Mouse (Mus musculus) forebrain, embryonic 15.5 days (tissue): ENCODE measurements at regions not wholly inside any gene's neighbourhood (a gene's known extent, or its start where the extent isn't known, plus 50 kb on each side); places are given as distances from the start of the nearest gene placed in this dataset.
A peak's percentile ranks its signal among the peaks of the same experiment; 100 is the strongest.

Source experiments
- ATAC-seq: fragments of 200-750 bp; cut with Nextera tagmentation; replicated peaks from 2 replicates; pipeline ENCODE4 v1.8.0; 2017; ENCODE audit warnings: mild to moderate bottlenecking, moderate TSS enrichment, moderate library complexity
- H3K27ac ChIP-seq: fragments of 300-500 bp; sonication (generic); replicated peaks from 2 replicates; pipeline ENCODE4 v1.5.1; 2015; ENCODE audit warnings: mild to moderate bottlenecking, inconsistent platforms
- H3K27me3 ChIP-seq: fragments of 300-500 bp; sonication (generic); 2 replicates; pipeline ENCODE4 v1.6.1; 2015; ENCODE audit warnings: inconsistent platforms
- H3K36me3 ChIP-seq: fragments of 300-500 bp; sonication (generic); 2 replicates; pipeline ENCODE4 v1.6.1; 2015; ENCODE audit warnings: mild to moderate bottlenecking, inconsistent platforms
- H3K4me1 ChIP-seq: fragments of 300-500 bp; sonication (generic); 2 replicates; pipeline ENCODE4 v1.6.1; 2015; ENCODE audit warnings: inconsistent platforms
- H3K4me2 ChIP-seq: fragments of 300-500 bp; sonication (generic); replicated peaks from 2 replicates; pipeline ENCODE4 v1.6.1; 2015; ENCODE audit warnings: mild to moderate bottlenecking, inconsistent platforms
- H3K4me3 ChIP-seq: fragments of 300-500 bp; sonication (generic); 2 replicates; pipeline ENCODE4 v1.5.1; 2015; ENCODE audit warnings: mild to moderate bottlenecking, inconsistent platforms
- H3K9ac ChIP-seq: fragments of 300-500 bp; sonication (generic); replicated peaks from 2 replicates; pipeline ENCODE4 v1.6.1; 2015; ENCODE audit warnings: mild to moderate bottlenecking, inconsistent platforms
- H3K9me3 ChIP-seq: fragments of 300-500 bp; sonication (generic); 2 replicates; pipeline ENCODE4 v1.6.1; 2016; ENCODE audit warnings: inconsistent platforms
- WGBS: fragments of 180-500 bp; shearing (Covaris S2); methylation state at CpG from one replicate; pipeline ENCODE4 v1.1.7; 2015; ENCODE audit warnings: mixed read lengths; 5-methylcytosine and 5-hydroxymethylcytosine counted together

DNA sequence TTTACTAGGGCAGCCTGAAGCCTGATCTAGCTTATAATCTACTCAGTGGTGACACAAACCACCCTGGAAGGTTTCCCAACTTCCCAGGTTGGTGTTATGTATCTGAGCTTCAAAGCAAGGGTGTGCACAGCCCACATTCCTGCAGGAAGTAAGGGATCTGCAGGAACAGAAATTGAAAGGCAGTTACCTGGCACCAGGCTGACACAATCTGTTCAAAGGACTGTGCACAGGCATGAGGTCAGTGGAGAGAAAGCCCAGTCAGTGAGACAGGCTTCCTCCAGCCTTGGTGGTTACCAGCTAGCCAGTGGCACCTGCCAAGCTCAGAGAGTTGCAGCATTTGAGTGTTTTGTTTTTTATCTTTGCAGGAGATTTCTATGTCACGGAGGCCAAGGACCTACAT is 203.6 kb downstream of the 1700129C05Rik start:
- Histone ChIP-seq H3K4me3 (no peak overlapping the region), H3K4me2 (no peak overlapping the region), H3K27me3 (no peaks in the 10 kb centered on the region), H3K27ac (no peak overlapping the region), H3K36me3 (no peaks in the 10 kb centered on the region), H3K4me1 (peaks cover 23% of the 10 kb centered on the region), H3K9ac (no peak overlapping the region), H3K9me3 (no peaks in the 10 kb centered on the region)
- 69% methylated on average over 1 of the region's 1 CpGs for WGBS
- no peak for ATAC-seq

- 7% methylated on average over 5 of the region's 5 CpGs for WGBS
Measured at GRCm38 (mm10) chr14:58938601-58938970, 204.1 kb downstream of the 1700129C05Rik start.

GRCm38 (mm10) chr14:58937791-58938600 is 204.7 kb downstream of the 1700129C05Rik start:
- Histone ChIP-seq H3K4me1 (peaks cover 23% of the 10 kb centered on the region), H3K9me3 (no peaks in the 10 kb centered on the region), H3K36me3 (no peaks in the 10 kb centered on the region), H3K27me3 (no peaks in the 10 kb centered on the region), H3K4me3 (no peak overlapping the region), H3K27ac (no peak overlapping the region), H3K9ac (no peak overlapping the region), H3K4me2 (peak overlapping the region; percentile 20)
- WGBS, result 35% methylated on average over 12 of the region's 12 CpGs
- peak; percentile 66 for ATAC-seq

More at GRCm38 (mm10) chr14:58938601-58938970, 204.1 kb downstream of the 1700129C05Rik start:
- H3K9me3 ChIP-seq, result no peaks in the 10 kb centered on the region
- peaks cover 23% of the 10 kb centered on the region for H3K4me1 ChIP-seq
- no peak overlapping the region for H3K9ac ChIP-seq
- H3K4me2 ChIP-seq, result no peak overlapping the region
- no peaks in the 10 kb centered on the region for H3K36me3 ChIP-seq
- H3K27ac ChIP-seq, result no peak overlapping the region
- no peaks in the 10 kb centered on the region for H3K27me3 ChIP-seq
- no peak overlapping the region for H3K4me3 ChIP-seq
- peak; percentile 13; the same call in 1 of the 2 replicates for ATAC-seq

DNA sequence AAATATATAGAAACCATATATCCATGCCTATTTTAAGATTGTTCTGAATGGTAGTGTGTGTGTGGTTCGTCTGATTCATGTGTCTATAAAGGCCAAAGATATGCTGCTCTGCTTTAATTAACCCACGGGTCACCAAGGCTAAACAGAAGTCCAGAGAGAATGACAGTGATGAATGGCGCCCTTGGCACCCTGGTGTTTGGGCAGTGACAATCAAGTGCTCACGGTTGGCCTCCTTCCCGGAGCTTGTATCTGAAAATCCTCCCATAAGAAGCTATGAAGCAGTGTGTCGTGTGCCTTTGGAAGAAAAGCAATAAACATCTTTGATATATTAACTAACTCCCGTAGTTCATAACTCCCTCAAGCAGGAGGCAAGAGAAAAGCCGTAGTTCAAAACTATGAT is 205.4 kb downstream of the 1700129C05Rik start:
- Histone ChIP-seq H3K4me2 (peak overlapping the region; percentile 20; the same call in 1 of the 2 replicates), H3K4me3 (no peak overlapping the region), H3K27me3 (no peaks in the 10 kb centered on the region), H3K4me1 (peaks cover 23% of the 10 kb centered on the region), H3K9ac (no peak overlapping the region), H3K36me3 (no peaks in the 10 kb centered on the region), H3K9me3 (no peaks in the 10 kb centered on the region), H3K27ac (no peak overlapping the region)
- 16% methylated on average over 8 of the region's 8 CpGs for WGBS
- ATAC-seq, result no peak

GRCm38 (mm10) chr14:58936131-58936530 is 206.6 kb downstream of the 1700129C05Rik start:
- no peaks in the 10 kb centered on the region for H3K9me3 ChIP-seq
- H3K4me3 ChIP-seq, result no peak overlapping the region
- no peak overlapping the region for H3K9ac ChIP-seq
- no peaks in the 10 kb centered on the region for H3K36me3 ChIP-seq
- ATAC-seq, result no peak
- H3K27me3 ChIP-seq, result no peaks in the 10 kb centered on the region
- 79% methylated on average over 2 of the region's 2 CpGs for WGBS
- H3K4me2 ChIP-seq, result no peak overlapping the region
- H3K4me1 ChIP-seq, result peaks cover 23% of the 10 kb centered on the region
- H3K27ac ChIP-seq, result no peak overlapping the region

DNA sequence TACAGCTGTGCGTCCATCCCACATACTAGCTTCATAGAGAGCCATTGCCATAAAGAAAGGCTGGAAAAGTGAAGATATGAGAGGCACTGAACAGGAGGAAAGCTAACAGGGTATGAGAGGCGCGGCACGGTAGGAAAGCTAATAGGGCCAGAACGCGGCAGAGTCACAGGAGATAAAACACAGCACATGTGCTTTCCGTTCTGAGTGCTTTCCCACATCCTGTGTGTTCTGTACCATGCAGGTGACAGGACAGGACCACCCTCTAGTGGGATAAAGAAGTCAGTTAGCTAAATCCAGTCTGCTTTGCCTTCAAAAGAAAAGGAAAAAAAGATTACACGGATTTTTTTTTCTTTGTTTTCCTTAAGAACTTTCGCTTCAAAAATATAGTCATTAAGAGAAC is 224.8 kb downstream of the 1700129C05Rik start:
- Histone ChIP-seq H3K27ac (no peak overlapping the region), H3K27me3 (no peaks in the 10 kb centered on the region), H3K9me3 (no peaks in the 10 kb centered on the region), H3K9ac (no peak overlapping the region), H3K4me1 (no peaks in the 10 kb centered on the region), H3K36me3 (no peaks in the 10 kb centered on the region), H3K4me3 (no peak overlapping the region), H3K4me2 (no peak overlapping the region)
- WGBS, result 84% methylated on average over 9 of the region's 9 CpGs
- no peak for ATAC-seq

DNA sequence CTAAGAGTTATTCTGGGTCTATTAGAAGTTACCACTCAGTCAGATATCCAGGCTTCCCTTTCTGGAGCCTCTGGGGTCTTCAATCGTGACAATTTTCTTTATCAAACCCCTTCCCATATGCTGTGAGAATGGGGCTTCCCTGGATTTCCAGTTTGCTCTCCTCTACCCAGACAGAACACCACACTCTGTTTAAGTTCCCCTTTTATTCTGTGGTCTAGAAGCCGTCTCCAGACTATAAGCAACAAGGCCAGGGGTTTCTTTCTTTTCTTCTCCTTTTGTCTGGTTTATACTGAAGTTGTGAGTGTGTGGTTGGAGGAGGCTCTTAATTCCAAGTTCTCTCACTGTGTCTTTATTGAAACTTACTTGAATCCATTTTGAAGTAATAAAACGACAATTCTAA is 225.5 kb downstream of the 1700129C05Rik start:
- H3K36me3 ChIP-seq, result no peaks in the 10 kb centered on the region
- 76% methylated on average over 3 of the region's 3 CpGs for WGBS
- H3K27ac ChIP-seq, result no peak overlapping the region
- ATAC-seq, result no peak
- no peaks in the 10 kb centered on the region for H3K27me3 ChIP-seq
- no peak overlapping the region for H3K4me2 ChIP-seq
- no peaks in the 10 kb centered on the region for H3K4me1 ChIP-seq
- H3K9me3 ChIP-seq, result no peaks in the 10 kb centered on the region
- no peak overlapping the region for H3K4me3 ChIP-seq
- no peak overlapping the region for H3K9ac ChIP-seq

- no peaks in the 10 kb centered on the region for H3K9me3 ChIP-seq
- WGBS, result 95% methylated on average over 3 of the region's 3 CpGs
- H3K27ac ChIP-seq, result no peak overlapping the region
Measured at GRCm38 (mm10) chr14:58914937-58915336, 227.8 kb downstream of the 1700129C05Rik start.

GRCm38 (mm10) chr14:58910846-58911245 is 231.8 kb downstream of the 1700129C05Rik start:
- Histone ChIP-seq H3K4me1 (no peaks in the 10 kb centered on the region), H3K4me2 (no peak overlapping the region), H3K9me3 (no peaks in the 10 kb centered on the region), H3K27me3 (no peaks in the 10 kb centered on the region), H3K27ac (no peak overlapping the region), H3K36me3 (no peaks in the 10 kb centered on the region), H3K9ac (no peak overlapping the region), H3K4me3 (no peak overlapping the region)
- ATAC-seq, result no peak
- WGBS, result 100% methylated on average over 1 of the region's 1 CpGs

More at GRCm38 (mm10) chr14:58914937-58915336, 227.8 kb downstream of the 1700129C05Rik start:
- H3K4me2 ChIP-seq, result no peak overlapping the region
- no peaks in the 10 kb centered on the region for H3K36me3 ChIP-seq
- no peak overlapping the region for H3K4me3 ChIP-seq
- H3K4me1 ChIP-seq, result no peaks in the 10 kb centered on the region
- H3K9ac ChIP-seq, result no peak overlapping the region
- ATAC-seq, result no peak
- no peaks in the 10 kb centered on the region for H3K27me3 ChIP-seq

- no peaks in the 10 kb centered on the region for H3K9me3 ChIP-seq
- H3K36me3 ChIP-seq, result no peaks in the 10 kb centered on the region
- no peak overlapping the region for H3K27ac ChIP-seq
- H3K27me3 ChIP-seq, result no peaks in the 10 kb centered on the region
- no peak overlapping the region for H3K4me2 ChIP-seq
- no peak for ATAC-seq
- H3K9ac ChIP-seq, result no peak overlapping the region
- no peak overlapping the region for H3K4me3 ChIP-seq
- 84% methylated on average over 3 of the region's 3 CpGs for WGBS
- no peaks in the 10 kb centered on the region for H3K4me1 ChIP-seq
Measured at GRCm38 (mm10) chr14:58907932-58908331, 234.8 kb downstream of the 1700129C05Rik start.

GRCm38 (mm10) chr14:58907359-58907758 is 235.3 kb downstream of the 1700129C05Rik start:
- H3K4me3 ChIP-seq, result no peak overlapping the region
- no peak overlapping the region for H3K4me2 ChIP-seq
- no peak overlapping the region for H3K9ac ChIP-seq
- no peaks in the 10 kb centered on the region for H3K27me3 ChIP-seq
- no peak for ATAC-seq
- H3K9me3 ChIP-seq, result no peaks in the 10 kb centered on the region
- no peaks in the 10 kb centered on the region for H3K36me3 ChIP-seq
- no peak overlapping the region for H3K27ac ChIP-seq
- WGBS, result 70% methylated on average over 3 of the region's 3 CpGs
- H3K4me1 ChIP-seq, result no peaks in the 10 kb centered on the region

DNA sequence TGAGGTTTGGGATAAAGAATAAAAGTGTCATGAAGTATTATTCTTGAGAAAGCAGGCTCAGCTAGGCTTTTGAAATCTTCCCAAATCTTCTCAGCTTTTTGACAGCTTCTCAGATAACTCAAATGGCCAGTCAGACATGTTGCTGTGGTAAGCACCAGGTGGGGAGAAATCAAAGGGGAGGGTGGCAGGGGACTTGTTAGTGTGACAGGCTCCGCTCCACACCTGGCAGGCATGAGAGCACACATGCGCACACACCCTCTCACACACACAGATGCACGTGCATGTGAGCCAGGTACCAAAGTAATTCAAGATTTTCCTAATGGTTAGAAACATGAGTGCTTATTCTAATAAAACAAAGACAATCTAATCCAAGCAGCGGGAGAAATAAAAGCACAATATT is 236.1 kb downstream of the 1700129C05Rik start:
- Histone ChIP-seq H3K4me3 (no peak overlapping the region), H3K4me2 (no peak overlapping the region), H3K27ac (no peak overlapping the region), H3K9me3 (no peaks in the 10 kb centered on the region), H3K9ac (no peak overlapping the region), H3K4me1 (no peaks in the 10 kb centered on the region), H3K36me3 (no peaks in the 10 kb centered on the region), H3K27me3 (no peaks in the 10 kb centered on the region)
- no peak for ATAC-seq
- WGBS, result 82% methylated on average over 4 of the region's 4 CpGs
